8 mouse cellular contexts compared by ENCODE assay signal in genomic region chr13:114838535-114838990, GRCm38 (mm10). TPM values are rescaled to one million over a fixed set of nuclear protein-coding genes. Genes with fewer than 3 reads are reported as not detected.
DNase-seq lines count a peak whose midpoint lies in the region; ATAC-seq and TF ChIP-seq lines count a peak whose summit lies in the region.

No protein-coding gene starts in this region.

- no peak overlapping the region for H3K4me2 ChIP-seq in hindbrain, embryonic 14.5 days (replicated peaks)
- no peak overlapping the region for H3K4me2 ChIP-seq in lung, embryonic 14.5 days

- no peak overlapping the region for H3K4me3 ChIP-seq in gastrocnemius, adult 2 months
- no peak overlapping the region for H3K4me3 ChIP-seq in hindbrain, embryonic 14.5 days (replicated peaks; ENCODE audit: low read length)
- H3K4me3 ChIP-seq in lung, embryonic 14.5 days (ENCODE audit: low read depth, low read length): no peak overlapping the region

- no peak for TF ChIP-seq CTCF in gastrocnemius, adult 2 months (IDR thresholded peaks at IDR 0.05)
- no peak for TF ChIP-seq CTCF in lung, embryonic 14.5 days (IDR thresholded peaks at IDR 0.05; ENCODE audit: low read depth)

- 25% methylated on average over 5 of the region's 5 CpGs for WGBS in hindbrain, embryonic 14.5 days
- WGBS in lung, embryonic 14.5 days: 37% methylated on average over 5 of the region's 5 CpGs

- no peak overlapping the region for H3K9ac ChIP-seq in hindbrain, embryonic 14.5 days
- H3K9ac ChIP-seq in lung, embryonic 14.5 days: no peak overlapping the region

- no peaks in the 10 kb centered on the region for H3K9me3 ChIP-seq in hindbrain, embryonic 14.5 days (ENCODE audit: control insufficient read depth, low read length)
- no peaks in the 10 kb centered on the region for H3K9me3 ChIP-seq in lung, embryonic 14.5 days (ENCODE audit: low read depth, low read length)

- ATAC-seq in hindbrain, embryonic 14.5 days (ENCODE audit: low FRiP score): peak; percentile 91
- ATAC-seq in lung, embryonic 14.5 days (ENCODE audit: insufficient read depth): peak; percentile 57
- no peak for ATAC-seq in megakaryocyte-erythroid progenitor cell, adult 5-6 weeks (replicated peaks; ENCODE audit: low FRiP score, low TSS enrichment, poor library complexity, severe bottlenecking)

- peak; percentile 95 for DNase-seq in Muller cell, postnatal 12 days (ENCODE audit: inconsistent ontology term)
- DNase-seq in cerebellum, adult 8-10 months: peak; percentile 85
- peak; percentile 66 for DNase-seq in gastrocnemius, adult 2 months
- peak; percentile 53 for DNase-seq in hindbrain, embryonic 14.5 days (ENCODE audit: low spot score)
- DNase-seq in layer of hippocampus, postnatal 10 days (ENCODE audit: low spot score in 2 of 2): peak; percentile 39 to 65
- DNase-seq in lung, embryonic 14.5 days: peak; percentile 85
- peak; percentile 27 to 49 for DNase-seq in right cerebral cortex, postnatal 36 days (ENCODE audit: low spot score in 2 of 2)

- peak overlapping the region; percentile 69 for H3K27ac ChIP-seq in gastrocnemius, adult 2 months
- peak overlapping the region; percentile 43 for H3K27ac ChIP-seq in hindbrain, embryonic 14.5 days
- peak overlapping the region; percentile 75 for H3K27ac ChIP-seq in lung, embryonic 14.5 days (ENCODE audit: low read depth)

- 0 out of 2 replicates have a peak, but pooled peaks cover 4% of the 10 kb centered on the region for H3K36me3 ChIP-seq in hindbrain, embryonic 14.5 days (replicated peaks; ENCODE audit: control insufficient read depth, insufficient read depth)
- H3K36me3 ChIP-seq in lung, embryonic 14.5 days (ENCODE audit: insufficient read depth): peaks cover 16% of the 10 kb centered on the region; the same call in 1 of the 2 replicates

- intact Hi-C loops in gastrocnemius, adult 2 months (cut with DNase I): loop anchor here (5.0 to 10.0 kb wide), 2 partner anchors 59 to 96 kb away; partner anchors contain the start of gene Itga2

- peaks cover 3% of the 10 kb centered on the region; the same call in 1 of the 2 replicates for H3K4me1 ChIP-seq in hindbrain, embryonic 14.5 days (replicated peaks; ENCODE audit: control insufficient read depth, insufficient read depth, low read length)
- H3K4me1 ChIP-seq in lung, embryonic 14.5 days (ENCODE audit: insufficient read depth): peaks cover 14% of the 10 kb centered on the region

- H3K27me3 ChIP-seq in hindbrain, embryonic 14.5 days (ENCODE audit: control insufficient read depth, insufficient read depth, low read length): no peaks in the 10 kb centered on the region
- H3K27me3 ChIP-seq in lung, embryonic 14.5 days (ENCODE audit: insufficient read depth, low read length): no peaks in the 10 kb centered on the region

RNA-seq across cellular contexts. Expression of gene Mocs2, which starts 20.5 kb away (rescaled TPM):
- total RNA-seq in gastrocnemius, adult 2 months (2021): 10 to 100 TPM; 45.7 to 51.6 TPM
- 127 and 135 TPM in 2 replicates for polyA plus RNA-seq in hindbrain, embryonic 14.5 days (2014; fragmentation: Nextera tagmentation; extraction: Ambion mirVana)
- total RNA-seq in layer of hippocampus, postnatal 10 days (2021): 10 to 100 TPM; 86.6 to 97.3 TPM
- polyA plus RNA-seq in lung, embryonic 14.5 days (2014; fragmentation: Nextera tagmentation; extraction: Ambion mirVana): 81.4 and 89.7 TPM in 2 replicates
- total RNA-seq in megakaryocyte-erythroid progenitor cell, adult 5-6 weeks (2014; fragmentation: Nextera tagmentation): 29.6 and 32.4 TPM in 2 replicates
- 40.1 and 42.4 TPM in 2 replicates for total RNA-seq in megakaryocyte-erythroid progenitor cell, adult 5-6 weeks (2017)

Comparison
In these comparisons a context has a peak if more than half of its experiments do, and no peak if none do; other contexts are left out.
1. DNase-seq: peak in every context shown above with its lines; median percentile 95 in Muller cell, postnatal 12 days; 85 in cerebellum, adult 8-10 months; 85 in lung, embryonic 14.5 days; 66 in gastrocnemius, adult 2 months; 53 in hindbrain, embryonic 14.5 days; 52 in layer of hippocampus, postnatal 10 days; 38 in right cerebral cortex, postnatal 36 days.